Mouse (Mus musculus) embryonic facial prominence, embryonic 15.5 days (tissue): ENCODE measurements around the gene Sult6b2. TPM values are rescaled to one million over a fixed set of nuclear protein-coding genes. Genes with fewer than 3 reads are reported as not detected.

Experiments
- ATAC-seq: fragments of 200-750 bp; cut with Nextera tagmentation; 2 replicates; pipeline ENCODE4 v1.8.0; 2017; ENCODE audit warnings: low read depth, moderate TSS enrichment; ENCODE audit not compliant: insufficient number of reproducible peaks, low FRiP score, low TSS enrichment
- H3K27ac ChIP-seq: fragments of 300-500 bp; sonication (generic); replicated peaks from 2 replicates; pipeline ENCODE4 v1.5.1; 2015; ENCODE audit warnings: mild to moderate bottlenecking, inconsistent platforms
- H3K27me3 ChIP-seq: fragments of 300-500 bp; sonication (generic); 2 replicates; pipeline ENCODE4 v1.6.1; 2015; ENCODE audit warnings: inconsistent platforms
- H3K36me3 ChIP-seq: fragments of 300-500 bp; sonication (generic); 2 replicates; pipeline ENCODE4 v1.6.1; 2015; ENCODE audit warnings: mild to moderate bottlenecking, inconsistent platforms
- H3K4me1 ChIP-seq: fragments of 300-500 bp; sonication (generic); 2 replicates; pipeline ENCODE4 v1.6.1; 2015; ENCODE audit warnings: inconsistent platforms
- H3K4me2 ChIP-seq: fragments of 300-500 bp; sonication (generic); replicated peaks from 2 replicates; pipeline ENCODE4 v1.6.1; 2015; ENCODE audit warnings: mild to moderate bottlenecking, inconsistent platforms
- H3K4me3 ChIP-seq: fragments of 300-500 bp; sonication (generic); replicated peaks from 2 replicates; pipeline ENCODE4 v1.5.1; 2015; ENCODE audit warnings: mild to moderate bottlenecking, inconsistent platforms
- H3K9ac ChIP-seq: fragments of 300-500 bp; sonication (generic); 2 replicates; pipeline ENCODE4 v1.6.1; 2015; ENCODE audit warnings: inconsistent platforms
- H3K9me3 ChIP-seq: fragments of 300-500 bp; sonication (generic); replicated peaks from 2 replicates; pipeline ENCODE4 v1.6.1; 2016; ENCODE audit warnings: inconsistent platforms
- WGBS: fragments of 180-500 bp; shearing (Covaris S2); methylation state at CpG from one replicate; pipeline ENCODE4 v1.1.7; 2015; 5-methylcytosine and 5-hydroxymethylcytosine counted together
- polyA plus RNA-seq: library from polyadenylated mRNA; unstranded; fragments of >200 nt; fragmentation: Nextera tagmentation; extraction: Ambion mirVana; gene quantifications from 2 replicates; pipeline ENCODE4 v1.2.1, GENCODE M21; 2015

The Sult6b2 gene
- polyA plus RNA-seq, 1 experiment from 2014 or later: not detected

GRCm38 (mm10) chr6:142776935-142777334 is 27.4 kb downstream of the Sult6b2 start:
- 73% methylated on average over 4 of the region's 4 CpGs for WGBS
- no peak overlapping the region for H3K9ac ChIP-seq

GRCm38 (mm10) chr6:142773566-142773965 is 30.7 kb downstream of the Sult6b2 start:
- H3K36me3 ChIP-seq: peaks cover 59% of the 10 kb centered on the region
- whole genome bisulfite sequencing: 84% methylated on average over 5 of the region's 5 CpGs

More at GRCm38 (mm10) chr6:142776935-142777334, 27.4 kb downstream of the Sult6b2 start:
- no peaks in the 10 kb centered on the region for H3K9me3 ChIP-seq
- no peaks in the 10 kb centered on the region for H3K27me3 ChIP-seq
- H3K4me1 ChIP-seq: no peaks in the 10 kb centered on the region
- H3K4me2 ChIP-seq: no peak overlapping the region
- ATAC-seq: no peak
- H3K27ac ChIP-seq: no peak overlapping the region
- H3K4me3 ChIP-seq: no peak overlapping the region
- peaks cover 35% of the 10 kb centered on the region for H3K36me3 ChIP-seq

GRCm38 (mm10) chr6:142771643-142772042 is 32.7 kb downstream of the Sult6b2 start:
- Histone ChIP-seq H3K9ac (no peak overlapping the region), H3K4me3 (no peak overlapping the region), H3K36me3 (peaks cover 79% of the 10 kb centered on the region), H3K4me1 (no peaks in the 10 kb centered on the region), H3K27ac (no peak overlapping the region), H3K27me3 (no peaks in the 10 kb centered on the region), H3K4me2 (no peak overlapping the region), H3K9me3 (no peaks in the 10 kb centered on the region)
- no peak for ATAC-seq
- WGBS: 88% methylated on average over 4 of the region's 4 CpGs

More at GRCm38 (mm10) chr6:142773566-142773965, 30.7 kb downstream of the Sult6b2 start:
- Histone ChIP-seq H3K4me1 (no peaks in the 10 kb centered on the region), H3K9me3 (no peaks in the 10 kb centered on the region), H3K27ac (no peak overlapping the region), H3K4me2 (no peak overlapping the region), H3K27me3 (no peaks in the 10 kb centered on the region), H3K4me3 (no peak overlapping the region), H3K9ac (no peak overlapping the region)
- ATAC-seq: no peak

- Histone ChIP-seq H3K9me3 (no peaks in the 10 kb centered on the region), H3K27me3 (no peaks in the 10 kb centered on the region), H3K27ac (no peak overlapping the region), H3K4me3 (no peak overlapping the region), H3K4me1 (no peaks in the 10 kb centered on the region), H3K4me2 (no peak overlapping the region), H3K36me3 (peaks cover 84% of the 10 kb centered on the region), H3K9ac (no peak overlapping the region)
- WGBS: 89% methylated on average over 3 of the region's 3 CpGs
- ATAC-seq: no peak
Measured at GRCm38 (mm10) chr6:142769896-142770295, 34.4 kb downstream of the Sult6b2 start.

- H3K27me3 ChIP-seq: no peaks in the 10 kb centered on the region
- H3K4me1 ChIP-seq: no peaks in the 10 kb centered on the region
- no peaks in the 10 kb centered on the region for H3K9me3 ChIP-seq
- WGBS: 92% methylated on average over 9 of the region's 9 CpGs
- peaks cover 65% of the 10 kb centered on the region for H3K36me3 ChIP-seq
- H3K4me2 ChIP-seq: no peak overlapping the region
- ATAC-seq: no peak
- no peak overlapping the region for H3K27ac ChIP-seq
- no peak overlapping the region for H3K4me3 ChIP-seq
- H3K9ac ChIP-seq: no peak overlapping the region
Measured at GRCm38 (mm10) chr6:142767305-142767704, 37.0 kb downstream of the Sult6b2 start.

GRCm38 (mm10) chr6:142764933-142765332 is 39.4 kb downstream of the Sult6b2 start:
- H3K4me2 ChIP-seq: no peak overlapping the region
- peaks cover 45% of the 10 kb centered on the region for H3K36me3 ChIP-seq
- no peak overlapping the region for H3K9ac ChIP-seq
- no peaks in the 10 kb centered on the region for H3K4me1 ChIP-seq
- H3K9me3 ChIP-seq: no peaks in the 10 kb centered on the region
- ATAC-seq: no peak
- WGBS: 81% methylated on average over 2 of the region's 2 CpGs
- H3K27me3 ChIP-seq: no peaks in the 10 kb centered on the region
- no peak overlapping the region for H3K27ac ChIP-seq
- H3K4me3 ChIP-seq: no peak overlapping the region

- Histone ChIP-seq H3K4me2 (no peak overlapping the region), H3K36me3 (peaks cover 4% of the 10 kb centered on the region; the same call in 1 of the 2 replicates), H3K4me3 (no peak overlapping the region), H3K9ac (no peak overlapping the region), H3K4me1 (peaks cover 13% of the 10 kb centered on the region; the same call in 1 of the 2 replicates), H3K9me3 (no peaks in the 10 kb centered on the region), H3K27ac (no peak overlapping the region), H3K27me3 (peaks cover 8% of the 10 kb centered on the region)
- no peak for ATAC-seq
- 60% methylated on average over 2 of the region's 2 CpGs for WGBS
Measured at GRCm38 (mm10) chr6:142759633-142760032, 44.7 kb downstream of the Sult6b2 start.

GRCm38 (mm10) chr6:142758562-142758961 is 45.7 kb downstream of the Sult6b2 start:
- no peak for ATAC-seq
- Histone ChIP-seq H3K36me3 (0 out of 2 replicates have a peak, but pooled peaks cover 2% of the 10 kb centered on the region), H3K4me1 (peaks cover 13% of the 10 kb centered on the region; the same call in 1 of the 2 replicates), H3K27ac (no peak overlapping the region), H3K4me2 (no peak overlapping the region), H3K9ac (no peak overlapping the region), H3K9me3 (no peaks in the 10 kb centered on the region), H3K4me3 (no peak overlapping the region), H3K27me3 (peaks cover 15% of the 10 kb centered on the region)
- 94% methylated on average over 6 of the region's 6 CpGs for whole genome bisulfite sequencing

- H3K27me3 ChIP-seq: peaks cover 15% of the 10 kb centered on the region
- no peaks in the 10 kb centered on the region for H3K9me3 ChIP-seq
- H3K27ac ChIP-seq: no peak overlapping the region
- WGBS: 89% methylated on average over 6 of the region's 6 CpGs
- 0 out of 2 replicates have a peak, but pooled peaks cover 2% of the 10 kb centered on the region for H3K36me3 ChIP-seq
- ATAC-seq: no peak
- no peak overlapping the region; the same call in 1 of the 2 replicates for H3K4me3 ChIP-seq
- H3K4me2 ChIP-seq: 0 out of 2 replicates have a peak overlapping the region, but pooled peaks have one; percentile 77
- peaks cover 13% of the 10 kb centered on the region; the same call in 1 of the 2 replicates for H3K4me1 ChIP-seq
- no peak overlapping the region for H3K9ac ChIP-seq
Measured at GRCm38 (mm10) chr6:142757976-142758375, 46.3 kb downstream of the Sult6b2 start.

- whole genome bisulfite sequencing: 45% methylated on average over 10 of the region's 10 CpGs
- H3K27ac ChIP-seq: peak overlapping the region; percentile 72
- H3K27me3 ChIP-seq: peaks cover 15% of the 10 kb centered on the region
- peaks cover 13% of the 10 kb centered on the region; the same call in 1 of the 2 replicates for H3K4me1 ChIP-seq
- peak overlapping the region; percentile 77 for H3K4me2 ChIP-seq
- no peaks in the 10 kb centered on the region for H3K9me3 ChIP-seq
- peak overlapping the region; percentile 73 for H3K4me3 ChIP-seq
- 0 out of 2 replicates have a peak, but pooled peaks cover 2% of the 10 kb centered on the region for H3K36me3 ChIP-seq
- H3K9ac ChIP-seq: peak overlapping the region; percentile 72
- no peak for ATAC-seq
Measured at GRCm38 (mm10) chr6:142757334-142757965, 46.9 kb downstream of the Sult6b2 start.

- WGBS: under 1% methylated on average over 54 of the region's 68 CpGs
- peak within 1 kb of the TSS; percentile 73 for H3K4me3 ChIP-seq
- H3K36me3 ChIP-seq: 0 out of 2 replicates have a peak, but pooled peaks cover 2% of the 10 kb centered on the region
- peaks cover 15% of the 10 kb centered on the region for H3K27me3 ChIP-seq
- H3K4me1 ChIP-seq: peaks cover 13% of the 10 kb centered on the region; the same call in 1 of the 2 replicates
- peak; percentile 96 for ATAC-seq
- H3K9ac ChIP-seq: peak within 1 kb of the TSS; percentile 72
- no peaks in the 10 kb centered on the region for H3K9me3 ChIP-seq
- peak within 1 kb of the TSS; percentile 77 for H3K4me2 ChIP-seq
- H3K27ac ChIP-seq: peak within 1 kb of the TSS; percentile 72
Measured at GRCm38 (mm10) chr6:142756507-142757333, 47.6 kb downstream of the Sult6b2 start, which contains the start of gene Cmas. TSS of gene Cmas (plus strand) at chr6:142756686.
